Mouse (Mus musculus): ENCODE measurements at regions not wholly inside any gene's neighbourhood (a gene's known extent, or its start where the extent isn't known, plus 50 kb on each side); places are given as distances from the start of the nearest gene placed in this dataset.
A peak's percentile ranks its signal among the peaks of the same experiment; 100 is the strongest.

GRCm38 (mm10) chr6:31130522-31130921 is 171.6 kb upstream of the Klf14 start:
- Histone ChIP-seq H3K9me3 (ENCODE audit: low read length) (no peaks in the 10 kb centered on the region), H3K4me3 (ENCODE audit: low read depth, low read length) (no peak overlapping the region), H3K27me3 (ENCODE audit: insufficient read depth, low read length) (no peaks in the 10 kb centered on the region), H3K36me3 (ENCODE audit: insufficient read depth, low read length) (0 out of 2 replicates have a peak, but pooled peaks cover 2% of the 10 kb centered on the region), H3K27ac (ENCODE audit: low read depth, low read length) (no peak overlapping the region), H3K4me2 (ENCODE audit: low read depth, low read length, poor library complexity, severe bottlenecking) (no peak overlapping the region), H3K9ac (replicated peaks; ENCODE audit: low read length, poor library complexity, severe bottlenecking) (no peak overlapping the region), H3K4me1 (ENCODE audit: insufficient read depth, low read length) (no peaks in the 10 kb centered on the region)
- TF ChIP-seq CTCF (IDR thresholded peaks at IDR 0.05): no peak
- ATAC-seq (ENCODE audit: low FRiP score): no peak
- no peak for DNase-seq (ENCODE audit: low spot score)
- 93% methylated on average over 1 of the region's 1 CpGs for WGBS

- 0 out of 2 replicates have a peak, but pooled peaks cover 2% of the 10 kb centered on the region for H3K36me3 ChIP-seq (ENCODE audit: insufficient read depth, low read length)
- no peaks in the 10 kb centered on the region for H3K27me3 ChIP-seq (ENCODE audit: insufficient read depth, low read length)
- TF ChIP-seq CTCF (IDR thresholded peaks at IDR 0.05): no peak
- no peaks in the 10 kb centered on the region for H3K4me1 ChIP-seq (ENCODE audit: insufficient read depth, low read length)
- DNase-seq (ENCODE audit: low spot score) (no peak), ATAC-seq (ENCODE audit: low FRiP score) (no peak)
- no peak overlapping the region for H3K9ac ChIP-seq (replicated peaks; ENCODE audit: low read length, poor library complexity, severe bottlenecking)
- 84% methylated on average over 9 of the region's 9 CpGs for WGBS
- no peaks in the 10 kb centered on the region for H3K9me3 ChIP-seq (ENCODE audit: low read length)
- no peak overlapping the region for H3K4me3 ChIP-seq (ENCODE audit: low read depth, low read length)
- no peak overlapping the region for H3K4me2 ChIP-seq (ENCODE audit: low read depth, low read length, poor library complexity, severe bottlenecking)
- no peak overlapping the region for H3K27ac ChIP-seq (ENCODE audit: low read depth, low read length)
Measured at GRCm38 (mm10) chr6:31131716-31132115, 172.8 kb upstream of the Klf14 start.

- 0 out of 2 replicates have a peak, but pooled peaks cover 2% of the 10 kb centered on the region for H3K36me3 ChIP-seq (ENCODE audit: insufficient read depth, low read length)
- H3K4me2 ChIP-seq (ENCODE audit: low read depth, low read length, poor library complexity, severe bottlenecking): no peak overlapping the region
- no peak for TF ChIP-seq CTCF (IDR thresholded peaks at IDR 0.05)
- H3K4me3 ChIP-seq (ENCODE audit: low read depth, low read length): no peak overlapping the region
- H3K27me3 ChIP-seq (ENCODE audit: insufficient read depth, low read length): no peaks in the 10 kb centered on the region
- DNase-seq (ENCODE audit: low spot score): no peak
- H3K9me3 ChIP-seq (ENCODE audit: low read length): no peaks in the 10 kb centered on the region
- no peak overlapping the region for H3K27ac ChIP-seq (ENCODE audit: low read depth, low read length)
- 67% methylated on average over 8 of the region's 8 CpGs for WGBS
- H3K9ac ChIP-seq (replicated peaks; ENCODE audit: low read length, poor library complexity, severe bottlenecking): no peak overlapping the region
- ATAC-seq (ENCODE audit: low FRiP score): no peak
- H3K4me1 ChIP-seq (ENCODE audit: insufficient read depth, low read length): no peaks in the 10 kb centered on the region
Measured at GRCm38 (mm10) chr6:31132396-31133190, 173.7 kb upstream of the Klf14 start.

GRCm38 (mm10) chr6:31133896-31134735 is 175.2 kb upstream of the Klf14 start:
- WGBS: 84% methylated on average over 11 of the region's 11 CpGs
- Histone ChIP-seq H3K4me3 (ENCODE audit: low read depth, low read length) (no peak overlapping the region), H3K27ac (ENCODE audit: low read depth, low read length) (no peak overlapping the region), H3K4me2 (ENCODE audit: low read depth, low read length, poor library complexity, severe bottlenecking) (no peak overlapping the region), H3K4me1 (ENCODE audit: insufficient read depth, low read length) (no peaks in the 10 kb centered on the region), H3K36me3 (ENCODE audit: insufficient read depth, low read length) (0 out of 2 replicates have a peak, but pooled peaks cover 2% of the 10 kb centered on the region), H3K27me3 (ENCODE audit: insufficient read depth, low read length) (no peaks in the 10 kb centered on the region), H3K9me3 (ENCODE audit: low read length) (no peaks in the 10 kb centered on the region), H3K9ac (replicated peaks; ENCODE audit: low read length, poor library complexity, severe bottlenecking) (no peak overlapping the region)
- ATAC-seq (ENCODE audit: low FRiP score) (no peak), DNase-seq (ENCODE audit: low spot score) (peak; percentile 7)
- TF ChIP-seq CTCF (IDR thresholded peaks at IDR 0.05): no peak

- 0 out of 2 replicates have a peak, but pooled peaks cover 2% of the 10 kb centered on the region for H3K36me3 ChIP-seq (ENCODE audit: insufficient read depth, low read length)
- no peaks in the 10 kb centered on the region for H3K9me3 ChIP-seq (ENCODE audit: low read length)
- no peaks in the 10 kb centered on the region for H3K27me3 ChIP-seq (ENCODE audit: insufficient read depth, low read length)
- H3K9ac ChIP-seq (replicated peaks; ENCODE audit: low read length, poor library complexity, severe bottlenecking): no peak overlapping the region
- H3K4me1 ChIP-seq (ENCODE audit: insufficient read depth, low read length): no peaks in the 10 kb centered on the region
- H3K4me2 ChIP-seq (ENCODE audit: low read depth, low read length, poor library complexity, severe bottlenecking): no peak overlapping the region
- no peak for TF ChIP-seq CTCF (IDR thresholded peaks at IDR 0.05)
- 83% methylated on average over 8 of the region's 8 CpGs for WGBS
- no peak overlapping the region for H3K4me3 ChIP-seq (ENCODE audit: low read depth, low read length)
- ATAC-seq (ENCODE audit: low FRiP score) (no peak), DNase-seq (ENCODE audit: low spot score) (no peak)
- H3K27ac ChIP-seq (ENCODE audit: low read depth, low read length): no peak overlapping the region
Measured at GRCm38 (mm10) chr6:31134736-31135077, 175.8 kb upstream of the Klf14 start.

GRCm38 (mm10) chr6:31135580-31135979 is 176.7 kb upstream of the Klf14 start:
- DNase-seq (ENCODE audit: low spot score) (no peak), ATAC-seq (ENCODE audit: low FRiP score) (no peak)
- Histone ChIP-seq H3K36me3 (ENCODE audit: insufficient read depth, low read length) (0 out of 2 replicates have a peak, but pooled peaks cover 2% of the 10 kb centered on the region), H3K4me1 (ENCODE audit: insufficient read depth, low read length) (no peaks in the 10 kb centered on the region), H3K9me3 (ENCODE audit: low read length) (no peaks in the 10 kb centered on the region), H3K27ac (ENCODE audit: low read depth, low read length) (no peak overlapping the region), H3K9ac (replicated peaks; ENCODE audit: low read length, poor library complexity, severe bottlenecking) (no peak overlapping the region), H3K4me3 (ENCODE audit: low read depth, low read length) (no peak overlapping the region), H3K4me2 (ENCODE audit: low read depth, low read length, poor library complexity, severe bottlenecking) (no peak overlapping the region), H3K27me3 (ENCODE audit: insufficient read depth, low read length) (no peaks in the 10 kb centered on the region)
- 52% methylated on average over 6 of the region's 6 CpGs for WGBS
- TF ChIP-seq CTCF (IDR thresholded peaks at IDR 0.05): no peak
